Mouse (Mus musculus): ENCODE measurements around the gene Galk2.

GRCm38 (mm10) chr2:125933977-125934376, 75.1 kb downstream of the Galk2 start:
- TF ChIP-seq CTCF (IDR thresholded peaks at IDR 0.05; ENCODE audit: extremely low read depth, insufficient read depth, low read length) (no peak), POLR2A (IDR thresholded peaks at IDR 0.05; ENCODE audit: extremely low read depth, insufficient read depth, low read length) (no peak)

Measured in cortical plate, adult 2 months (tissue).